Mouse (Mus musculus) erythroblast, embryonic 14.5 days (primary cell): ENCODE results near the gene Atp2b2.

Source experiments
- GATA1 ChIP-seq: IDR thresholded peaks from 2 replicates; pipeline ENCODE4 v1.6.1; 2012; ENCODE audit warnings: low read length, inconsistent platforms, mixed read lengths
- TAL1 ChIP-seq: IDR thresholded peaks from 3 replicates; pipeline ENCODE4 v1.6.1; 2012; ENCODE audit warnings: low read length, inconsistent platforms, mixed read lengths

DNA sequence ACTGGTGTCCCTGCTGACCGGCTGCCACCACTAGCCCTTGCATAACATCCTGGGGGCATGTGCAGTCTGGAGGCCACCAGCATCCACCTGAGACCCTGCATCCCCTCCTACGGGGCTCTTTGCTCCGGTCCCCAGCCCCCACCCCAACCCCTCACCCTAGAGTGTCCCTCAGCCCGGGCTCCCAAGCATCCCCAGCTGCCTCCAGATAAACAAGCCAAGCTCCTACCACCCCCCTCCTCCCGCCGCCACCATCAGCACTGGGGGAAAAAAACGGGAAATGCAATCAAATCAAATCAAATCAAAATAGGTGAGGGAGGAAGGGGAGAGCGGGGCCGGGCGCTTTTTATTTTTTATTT is 151.6 kb downstream of the Atp2b2 start:
- no peak for TF ChIP-seq TAL1
- TF ChIP-seq GATA1: no peak
